Comparison of ENCODE assay signal across 7 mouse cellular contexts in the genomic region with DNA sequence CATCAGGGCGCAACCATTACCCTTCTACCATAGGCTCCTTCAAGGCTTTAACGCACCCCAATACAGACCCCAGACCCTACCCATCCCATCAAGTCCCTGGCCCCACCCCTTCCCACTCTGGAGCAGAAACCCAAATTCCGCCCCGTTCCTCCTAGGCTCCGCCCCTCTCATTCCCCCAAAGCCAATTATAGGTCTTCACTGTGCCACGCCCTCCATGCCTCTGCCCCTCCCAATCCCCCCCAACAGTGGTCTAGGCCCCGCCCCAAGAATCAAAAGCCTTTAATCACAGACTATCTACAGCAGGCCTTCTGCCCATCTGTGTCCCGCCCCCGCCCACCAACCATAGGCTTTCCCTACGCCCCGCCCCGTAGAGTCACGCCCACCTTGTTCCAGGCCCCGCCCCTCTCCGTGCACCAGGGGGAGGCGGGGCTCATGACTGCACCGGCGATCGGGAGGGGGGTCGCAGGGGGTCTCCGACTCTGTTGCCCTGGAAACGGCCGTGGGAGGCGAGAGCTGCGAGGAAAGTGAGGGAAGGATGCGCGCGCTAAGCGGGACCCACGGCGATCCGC. TPM values are rescaled to one million over a fixed set of nuclear protein-coding genes. Genes with fewer than 3 reads are reported as not detected.
DNase-seq lines count a peak whose midpoint lies in the region; ATAC-seq and TF ChIP-seq lines count a peak whose summit lies in the region.

No protein-coding gene starts in this region.

- H3K27ac ChIP-seq in forebrain, postnatal 0 days (ENCODE audit: low read depth, low read length): peak overlapping the region; percentile 80
- peak overlapping the region; percentile 88 for H3K27ac ChIP-seq in hindbrain, embryonic 15.5 days (replicated peaks)
- peak overlapping the region; percentile 89 for H3K27ac ChIP-seq in midbrain, embryonic 10.5 days (replicated peaks)

- H3K9ac ChIP-seq in forebrain, postnatal 0 days: peak overlapping the region; percentile 18; the same call in 1 of the 2 replicates
- H3K9ac ChIP-seq in hindbrain, embryonic 15.5 days: peak overlapping the region; percentile 48

- intact Hi-C loops in left cerebral cortex, postnatal 4 days (cut with DNase I): no loop called here

- H3K4me3 ChIP-seq in forebrain, postnatal 0 days (ENCODE audit: low read depth, low read length): peak overlapping the region; percentile 64
- H3K4me3 ChIP-seq in hindbrain, embryonic 15.5 days: peak overlapping the region; percentile 97
- peak overlapping the region; percentile 79 for H3K4me3 ChIP-seq in midbrain, embryonic 10.5 days

- H3K27me3 ChIP-seq in forebrain, postnatal 0 days (ENCODE audit: insufficient read depth, low read length): no peaks in the 10 kb centered on the region; the same call in 1 of the 2 replicates
- no peaks in the 10 kb centered on the region for H3K27me3 ChIP-seq in hindbrain, embryonic 15.5 days
- H3K27me3 ChIP-seq in midbrain, embryonic 10.5 days (ENCODE audit: low read depth, poor library complexity, severe bottlenecking): no peaks in the 10 kb centered on the region

- no peaks in the 10 kb centered on the region for H3K9me3 ChIP-seq in forebrain, postnatal 0 days (ENCODE audit: low read length)
- H3K9me3 ChIP-seq in hindbrain, embryonic 15.5 days: no peaks in the 10 kb centered on the region
- H3K9me3 ChIP-seq in midbrain, embryonic 10.5 days (replicated peaks): no peaks in the 10 kb centered on the region

- no peak for TF ChIP-seq CTCF in forebrain, postnatal 0 days (IDR thresholded peaks at IDR 0.05; ENCODE audit: low read depth)

- ATAC-seq in forebrain, postnatal 0 days: peak; percentile 65
- ATAC-seq in hindbrain, embryonic 15.5 days (ENCODE audit: low FRiP score, low read depth): peak; percentile 70

- 2% methylated on average over 32 of the region's 32 CpGs for WGBS in forebrain, postnatal 0 days
- WGBS in hindbrain, embryonic 15.5 days: under 1% methylated on average over 32 of the region's 32 CpGs
- WGBS in midbrain, embryonic 10.5 days: under 1% methylated on average over 32 of the region's 32 CpGs

- peak; percentile 98 for DNase-seq in Muller cell, postnatal 12 days (ENCODE audit: inconsistent ontology term)
- peak; percentile 91 for DNase-seq in c-Kit-positive CD71-negative TER-119-negative erythroid progenitor cells, embryonic 14.5 days (ENCODE audit: low read depth)
- DNase-seq in forebrain, postnatal 0 days: peak; percentile 83
- DNase-seq in left cerebral cortex, postnatal 4 days: peak; percentile 94
- DNase-seq in midbrain, embryonic 10.5 days (ENCODE audit: low spot score): peak; percentile 91
- peak; percentile 72 for DNase-seq in skeletal muscle tissue, adult 2 months (ENCODE audit: low read depth, low spot score)

- H3K36me3 ChIP-seq in forebrain, postnatal 0 days (ENCODE audit: insufficient read depth): peaks cover 26% of the 10 kb centered on the region
- H3K36me3 ChIP-seq in hindbrain, embryonic 15.5 days: peaks cover 13% of the 10 kb centered on the region
- peaks cover 34% of the 10 kb centered on the region for H3K36me3 ChIP-seq in midbrain, embryonic 10.5 days

- peaks cover 2% of the 10 kb centered on the region; the same call in 1 of the 2 replicates for H3K4me1 ChIP-seq in forebrain, postnatal 0 days (ENCODE audit: insufficient read depth)
- H3K4me1 ChIP-seq in hindbrain, embryonic 15.5 days (replicated peaks): peaks cover 18% of the 10 kb centered on the region
- peaks cover 23% of the 10 kb centered on the region for H3K4me1 ChIP-seq in midbrain, embryonic 10.5 days

- peak overlapping the region; percentile 78 for H3K4me2 ChIP-seq in forebrain, postnatal 0 days (ENCODE audit: low read depth)
- H3K4me2 ChIP-seq in hindbrain, embryonic 15.5 days: peak overlapping the region; percentile 83

RNA-seq across cellular contexts. Expression of a gene that starts 0.5 kb away (rescaled TPM):
- 44.1 and 45.9 TPM in 2 replicates for total RNA-seq in forebrain, postnatal 0 days (2014; rRNA removed)
- 49.9 and 51.1 TPM in 2 replicates for polyA plus RNA-seq in forebrain, postnatal 0 days (2015; fragmentation: Nextera tagmentation; extraction: Ambion mirVana)
- polyA plus RNA-seq in hindbrain, embryonic 15.5 days (2015; fragmentation: Nextera tagmentation; extraction: Ambion mirVana): 60.3 and 70.4 TPM in 2 replicates
- total RNA-seq in left cerebral cortex, postnatal 4 days (2021): 10 to 100 TPM; 44.4 to 55.0 TPM
- polyA plus RNA-seq in midbrain, embryonic 10.5 days (2016; fragmentation: Nextera tagmentation; extraction: Ambion mirVana): 82.8 and 84.2 TPM in 2 replicates

RNA-seq across cellular contexts. Expression of a gene that starts 4.6 kb away (rescaled TPM):
- 14.1 and 16.2 TPM in 2 replicates for total RNA-seq in forebrain, postnatal 0 days (2014; rRNA removed)
- polyA plus RNA-seq in forebrain, postnatal 0 days (2015; fragmentation: Nextera tagmentation; extraction: Ambion mirVana): 14.2 and 14.3 TPM in 2 replicates
- polyA plus RNA-seq in hindbrain, embryonic 15.5 days (2015; fragmentation: Nextera tagmentation; extraction: Ambion mirVana): 27.5 and 29.4 TPM in 2 replicates
- total RNA-seq in left cerebral cortex, postnatal 4 days (2021): 10 to 100 TPM; 13.6 to 14.4 TPM
- 168 and 179 TPM in 2 replicates for polyA plus RNA-seq in midbrain, embryonic 10.5 days (2016; fragmentation: Nextera tagmentation; extraction: Ambion mirVana)

RNA-seq across cellular contexts. Expression of a gene that starts 18.9 kb away (rescaled TPM):
- 0.08 and 0.24 TPM in 2 replicates for total RNA-seq in forebrain, postnatal 0 days (2014; rRNA removed)
- polyA plus RNA-seq in forebrain, postnatal 0 days (2015; fragmentation: Nextera tagmentation; extraction: Ambion mirVana): 0.35 and 0.71 TPM in 2 replicates
- 2.1 and 2.2 TPM in 2 replicates for polyA plus RNA-seq in hindbrain, embryonic 15.5 days (2015; fragmentation: Nextera tagmentation; extraction: Ambion mirVana)
- under 1 TPM in 1 of 2 experiments, not detected in 1; 0.30 TPM for total RNA-seq in left cerebral cortex, postnatal 4 days (2021)
- polyA plus RNA-seq in midbrain, embryonic 10.5 days (2016; fragmentation: Nextera tagmentation; extraction: Ambion mirVana): 0.36 and 0.42 TPM in 2 replicates

RNA-seq across cellular contexts. Expression of a gene that starts 21.4 kb away (rescaled TPM):
- 0.05 TPM in 1 of 2 replicates, not detected in the other for total RNA-seq in forebrain, postnatal 0 days (2014; rRNA removed)
- polyA plus RNA-seq in forebrain, postnatal 0 days (2015; fragmentation: Nextera tagmentation; extraction: Ambion mirVana): not detected in 2 replicates
- not detected in 2 replicates for polyA plus RNA-seq in hindbrain, embryonic 15.5 days (2015; fragmentation: Nextera tagmentation; extraction: Ambion mirVana)
- total RNA-seq in left cerebral cortex, postnatal 4 days (2021): under 1 TPM in 1 of 2 experiments, not detected in 1; 0.20 TPM
- not detected in 2 replicates for polyA plus RNA-seq in midbrain, embryonic 10.5 days (2016; fragmentation: Nextera tagmentation; extraction: Ambion mirVana)

RNA-seq across cellular contexts. Expression of a gene that starts 28.8 kb away (rescaled TPM):
- total RNA-seq in forebrain, postnatal 0 days (2014; rRNA removed): 0.15 and 0.33 TPM in 2 replicates
- 0.15 and 0.29 TPM in 2 replicates for polyA plus RNA-seq in forebrain, postnatal 0 days (2015; fragmentation: Nextera tagmentation; extraction: Ambion mirVana)
- polyA plus RNA-seq in hindbrain, embryonic 15.5 days (2015; fragmentation: Nextera tagmentation; extraction: Ambion mirVana): 0.10 and 0.18 TPM in 2 replicates
- under 1 TPM in 1 of 2 experiments, not detected in 1; 0.10 TPM for total RNA-seq in left cerebral cortex, postnatal 4 days (2021)
- 0.05 and 0.20 TPM in 2 replicates for polyA plus RNA-seq in midbrain, embryonic 10.5 days (2016; fragmentation: Nextera tagmentation; extraction: Ambion mirVana)

Comparison
In these comparisons a context has a peak if more than half of its experiments do, and no peak if none do; other contexts are left out.
1. Peak in every context shown above with its lines: DNase-seq, ATAC-seq, H3K4me3 ChIP-seq and H3K27ac ChIP-seq.